Mouse (Mus musculus) left cerebral cortex, postnatal 10 days (tissue): Measurements from ENCODE around the gene Slc24a4. TPM values are rescaled to one million over a fixed set of nuclear protein-coding genes. Genes with fewer than 3 reads are reported as not detected.
A peak's percentile ranks its signal among the peaks of the same experiment; 100 is the strongest.
"Not testable (repeated sequence)": the region's sequence is repeated elsewhere in the genome, so short reads cannot be mapped to it uniquely, and the experiment has no call there.

Experiments
- DNase-seq, 2 experiments: peaks; one replicate each; pipeline ENCODE4 v3.0.0; 2021 to 2022; ENCODE audit warnings: low spot score in 2 of 2, mixed read lengths in 1 of 2; ENCODE audit errors: extremely low spot score in 1 of 2
- intact Hi-C: fragments of 180-260 bp; cut with DNase I; formaldehyde crosslinking; loops from one replicate; pipeline ENCODE4 v1.15.1; 2025
- total RNA-seq, 2 experiments: library from RNA; stranded (reverse); gene quantifications; 2 replicates each; pipeline ENCODE4 v1.2.3; 2021

Gene Slc24a4
- total RNA-seq, 2 experiments from 2014 or later, result 14.1 to 15.2 TPM

DNA sequence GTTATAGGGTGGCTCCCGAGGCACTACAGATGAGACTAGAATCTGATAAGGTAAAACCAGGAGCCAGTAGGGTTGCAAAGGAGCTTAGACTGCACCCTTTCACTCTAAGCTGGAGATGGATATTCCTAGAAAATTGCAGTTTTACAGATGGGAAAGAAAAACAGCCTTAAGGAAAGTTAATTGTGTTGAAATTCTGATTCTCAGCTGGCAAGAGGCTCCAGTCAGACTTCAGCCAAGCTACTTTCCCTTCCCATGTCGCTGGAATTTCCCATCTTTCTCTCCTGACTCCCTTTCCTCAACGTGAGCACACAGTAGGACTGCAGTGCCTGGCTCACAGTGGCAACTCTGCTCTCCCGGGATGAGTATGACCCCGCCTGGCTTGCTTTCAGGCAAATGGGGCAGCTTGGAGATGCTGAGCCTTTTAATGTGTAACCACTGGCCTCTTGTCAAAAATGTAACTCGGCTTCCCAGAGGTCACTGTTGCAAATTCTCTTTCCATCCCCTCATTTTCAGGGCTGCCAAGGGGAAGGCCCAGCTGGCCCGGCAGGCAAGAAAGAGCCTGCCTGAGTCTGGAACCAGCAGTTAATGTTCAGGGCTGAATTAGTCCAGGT is 147.4 kb downstream of the Slc24a4 start:
- no peak for DNase-seq
- intact Hi-C loops, result no loop called here

DNA sequence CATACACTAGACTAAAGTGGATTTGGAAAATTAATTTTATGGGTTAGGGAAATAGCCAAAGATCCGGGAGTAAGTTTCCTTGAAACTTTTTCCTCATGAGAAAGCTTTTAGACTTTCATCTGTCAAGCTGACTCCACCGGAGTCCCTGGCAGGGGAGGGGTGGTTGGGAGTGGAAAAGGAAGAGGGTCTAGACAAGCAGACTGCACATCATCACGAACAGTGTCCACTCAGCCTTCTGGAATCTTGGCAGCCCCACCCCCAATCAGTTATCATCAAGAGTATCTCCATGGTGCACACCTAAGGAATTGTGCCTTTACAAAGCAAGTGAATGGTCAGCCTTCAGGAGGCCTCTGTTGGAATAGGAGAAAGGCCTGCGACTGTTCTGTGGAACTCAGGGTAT is 151.8 kb downstream of the Slc24a4 start:
- intact Hi-C loops, DNase-seq: not testable (repeated sequence)

DNA sequence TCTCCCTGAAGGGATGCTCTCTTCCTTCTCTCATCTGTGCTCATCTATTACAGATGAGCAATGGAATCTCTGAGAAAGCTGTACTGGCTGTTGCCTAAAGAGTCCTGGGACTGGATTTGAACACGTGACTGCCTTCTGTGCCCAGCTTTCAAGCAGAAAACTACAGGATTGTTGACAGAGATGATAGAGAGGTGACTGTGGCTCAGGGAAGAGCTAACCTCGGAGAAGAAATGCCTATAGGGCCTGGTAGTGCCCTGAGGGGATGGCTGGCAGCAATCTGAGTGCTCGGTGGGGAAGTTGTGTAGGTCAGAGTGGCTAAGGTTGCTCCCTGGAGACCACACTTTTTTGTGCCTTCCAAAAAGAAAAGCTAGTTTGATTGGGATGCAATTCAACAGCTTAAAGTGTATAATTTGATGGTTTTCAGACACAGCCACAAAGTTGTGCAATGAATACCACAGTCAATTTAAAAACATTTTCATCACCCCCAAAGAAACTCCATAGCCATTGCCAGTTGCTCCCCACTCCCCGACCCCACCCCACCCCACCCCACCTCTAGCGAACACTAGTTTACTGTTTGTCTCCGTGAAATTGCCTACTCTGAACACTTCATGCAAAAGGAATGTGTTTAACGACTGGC is 152.5 kb downstream of the Slc24a4 start:
- DNase-seq, result no peak
- intact Hi-C loops, result no loop called here

DNA sequence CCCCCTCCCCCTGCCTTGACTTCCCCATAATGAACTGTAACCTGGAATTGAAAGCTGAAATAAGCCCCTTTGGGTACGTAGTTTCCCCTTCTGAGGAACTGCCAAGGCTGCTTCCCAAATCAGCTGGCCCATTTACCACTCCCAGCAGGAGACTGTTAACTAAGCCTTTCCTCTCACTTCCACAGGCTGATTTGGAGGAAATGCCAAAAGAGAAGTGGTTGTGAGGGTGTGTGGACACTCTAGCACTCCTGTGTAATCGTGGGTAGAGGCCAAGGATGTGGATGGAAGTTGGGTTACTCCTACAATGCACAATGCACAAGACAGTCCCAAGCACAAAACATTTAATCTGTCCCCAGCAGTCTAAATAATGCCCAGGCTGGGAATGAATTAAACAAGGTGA is 153.6 kb downstream of the Slc24a4 start:
- DNase-seq, result no peak
- intact Hi-C loops, result no loop called here

DNA sequence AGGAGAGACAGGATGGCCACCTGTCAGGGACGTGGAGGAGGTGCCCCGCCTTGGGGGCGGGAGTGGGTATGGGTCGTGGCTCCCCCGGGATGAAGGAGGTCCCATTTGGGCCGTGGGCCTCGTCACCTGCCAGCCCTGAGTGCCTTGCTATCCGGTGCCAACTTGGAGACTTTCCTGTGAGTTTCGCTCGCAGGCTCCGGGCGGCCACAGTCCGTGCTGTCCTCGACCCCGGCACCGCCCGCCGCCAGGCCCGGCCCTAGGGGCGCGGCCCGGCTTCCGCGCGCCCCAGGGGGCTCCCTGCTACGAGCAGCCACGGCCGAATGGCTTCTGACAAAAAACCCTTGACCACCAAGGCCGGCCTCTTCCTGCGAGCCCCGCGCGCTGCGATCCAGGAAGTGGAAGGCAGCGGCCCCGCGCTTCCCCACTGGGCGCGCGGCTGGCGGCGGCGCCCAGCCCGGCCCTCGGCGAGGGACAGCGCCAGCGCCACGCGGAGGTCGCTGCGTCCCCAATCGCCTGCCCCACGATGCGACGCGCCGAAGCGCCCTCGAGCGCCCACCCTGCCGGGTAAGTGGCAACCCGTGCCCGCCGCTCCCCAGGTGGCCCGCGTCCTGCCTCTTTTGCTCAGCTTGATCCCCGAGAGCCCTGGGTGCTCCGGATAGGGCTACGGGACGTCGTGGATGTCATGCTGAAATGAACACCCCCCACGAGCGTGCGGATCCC is 154.4 kb downstream of the Slc24a4 start, which contains the start of gene Rin3:
TSS of gene Rin3 (plus strand) at position 286 of the 720 bp plus-strand sequence.
- DNase-seq, result peak in 1 of 2 experiments; percentile 87
- intact Hi-C loops, result no loop called here

DNA sequence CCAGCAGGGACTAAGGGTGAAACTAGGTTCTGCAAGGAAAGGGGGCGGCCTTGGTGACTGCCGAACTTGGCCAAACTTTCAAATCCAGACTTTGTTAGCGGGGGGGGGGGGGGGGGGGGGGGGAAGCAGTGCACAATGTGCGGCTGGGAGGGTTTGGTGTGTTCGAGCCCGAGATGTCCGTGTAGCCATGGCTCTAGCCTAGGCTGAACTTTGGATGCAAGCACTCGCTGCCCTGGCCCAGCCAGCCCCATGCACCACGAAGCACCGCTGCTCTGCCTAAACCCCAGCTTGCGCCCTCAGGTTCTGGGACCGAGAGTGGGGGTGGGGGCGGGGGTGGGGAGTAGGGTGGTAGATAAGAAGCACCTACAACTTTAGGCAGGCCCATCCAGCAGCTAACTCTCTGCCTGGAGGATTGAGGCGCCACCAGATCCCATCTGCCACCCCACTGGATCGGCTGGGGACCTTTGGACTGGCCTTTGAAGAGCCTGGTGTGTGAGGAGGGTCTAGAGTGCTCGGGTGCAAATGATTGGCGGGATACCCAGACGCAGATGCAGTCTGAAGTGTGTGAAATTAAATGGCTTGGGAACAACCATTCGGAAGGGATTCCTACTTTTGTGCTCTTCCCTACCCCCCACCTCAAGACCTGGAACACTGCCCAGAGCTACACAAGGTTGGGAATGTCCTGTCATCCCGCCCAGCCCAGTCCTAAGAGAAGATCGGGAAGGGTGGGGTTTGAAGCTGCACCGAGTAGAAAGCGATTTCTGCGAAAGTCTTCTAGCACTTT is 155.1 kb downstream of the Slc24a4 start:
- DNase-seq, result peak in 1 of 2 experiments; percentile 84
- intact Hi-C loops, result no loop called here

DNA sequence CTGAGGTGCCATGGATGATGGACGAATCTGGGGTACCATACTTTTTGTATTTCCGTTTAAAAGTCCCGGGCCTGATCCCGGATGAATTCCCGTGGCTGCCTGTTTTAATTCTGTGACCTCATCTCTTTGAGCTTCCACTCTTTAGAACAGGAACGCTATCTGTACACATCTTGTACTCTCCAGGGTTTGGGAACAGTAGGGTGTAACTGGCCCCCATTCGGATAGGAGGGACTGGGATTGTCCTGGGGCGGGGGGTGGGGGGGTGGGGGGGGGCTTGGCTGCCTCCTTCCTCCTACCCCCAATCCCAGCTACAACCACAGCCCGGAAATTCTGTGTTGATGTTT is 155.7 kb downstream of the Slc24a4 start:
- intact Hi-C loops, result no loop called here
- DNase-seq, result no peak

DNA sequence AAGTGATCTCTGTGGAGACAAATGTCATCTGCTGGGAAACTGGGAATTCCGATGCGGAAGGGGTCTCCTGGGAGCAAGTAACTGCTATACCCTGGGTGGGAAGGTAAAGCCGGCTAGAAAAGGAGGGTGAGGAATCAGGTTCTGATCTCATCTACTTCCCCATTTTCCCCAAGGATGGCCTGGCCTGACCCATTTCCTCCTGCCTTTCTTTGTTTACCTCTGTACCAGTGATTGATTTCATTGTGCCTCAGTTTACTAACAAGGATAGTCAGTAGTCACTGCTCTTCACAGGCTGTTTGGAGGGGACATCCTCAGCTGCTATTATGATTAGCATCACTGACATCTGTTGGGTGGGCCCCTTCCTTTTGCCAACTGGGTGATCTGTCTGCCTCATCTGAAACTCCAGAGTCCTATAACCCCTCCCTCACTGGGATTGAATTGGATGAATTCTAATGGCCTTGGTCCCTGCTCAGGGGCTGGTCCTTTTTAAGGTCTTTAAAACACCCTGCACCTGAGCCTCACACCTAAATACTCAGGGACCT is 156.2 kb downstream of the Slc24a4 start:
- intact Hi-C loops, result no loop called here
- no peak for DNase-seq

DNA sequence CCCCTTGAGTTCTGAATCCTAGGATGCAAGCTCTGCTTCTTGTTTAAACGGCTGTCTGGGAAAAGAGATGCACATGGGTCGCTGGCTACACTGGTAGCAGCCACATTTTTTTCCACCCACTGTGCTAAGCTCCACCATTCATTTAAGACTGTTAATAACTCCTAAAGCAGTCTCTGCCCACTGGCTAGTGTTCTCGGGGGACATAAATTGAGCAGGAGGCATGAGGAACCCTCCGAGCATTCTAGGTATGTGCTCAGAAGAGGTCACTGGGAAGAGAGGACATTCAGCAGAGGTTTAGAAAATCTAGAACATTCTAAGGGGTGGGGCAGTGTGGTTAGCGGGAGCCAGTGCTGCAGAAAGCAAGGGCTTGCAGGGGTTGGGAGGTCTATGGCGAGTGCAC is 156.8 kb downstream of the Slc24a4 start:
- intact Hi-C loops, result no loop called here
- DNase-seq, result no peak

DNA sequence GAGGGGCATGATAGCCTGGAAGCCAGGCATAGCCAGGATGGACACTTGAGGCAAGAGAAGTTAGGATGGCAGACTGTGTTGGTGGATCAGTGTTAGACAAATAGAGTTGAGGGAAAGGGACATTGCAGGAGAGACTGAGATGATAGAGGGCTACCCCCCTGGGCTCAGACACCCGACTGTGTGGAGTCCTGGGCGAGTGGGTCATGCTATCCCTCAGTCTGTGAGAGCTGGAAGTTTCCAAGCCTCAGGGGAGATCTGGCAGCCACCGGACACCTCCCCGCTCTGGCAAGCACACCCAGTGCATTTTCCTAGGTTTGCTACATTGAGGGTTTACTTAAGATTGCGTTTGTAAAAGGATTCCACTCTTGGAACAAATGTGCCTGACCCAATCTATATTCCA is 157.2 kb downstream of the Slc24a4 start:
- DNase-seq, result no peak
- intact Hi-C loops, result no loop called here

DNA sequence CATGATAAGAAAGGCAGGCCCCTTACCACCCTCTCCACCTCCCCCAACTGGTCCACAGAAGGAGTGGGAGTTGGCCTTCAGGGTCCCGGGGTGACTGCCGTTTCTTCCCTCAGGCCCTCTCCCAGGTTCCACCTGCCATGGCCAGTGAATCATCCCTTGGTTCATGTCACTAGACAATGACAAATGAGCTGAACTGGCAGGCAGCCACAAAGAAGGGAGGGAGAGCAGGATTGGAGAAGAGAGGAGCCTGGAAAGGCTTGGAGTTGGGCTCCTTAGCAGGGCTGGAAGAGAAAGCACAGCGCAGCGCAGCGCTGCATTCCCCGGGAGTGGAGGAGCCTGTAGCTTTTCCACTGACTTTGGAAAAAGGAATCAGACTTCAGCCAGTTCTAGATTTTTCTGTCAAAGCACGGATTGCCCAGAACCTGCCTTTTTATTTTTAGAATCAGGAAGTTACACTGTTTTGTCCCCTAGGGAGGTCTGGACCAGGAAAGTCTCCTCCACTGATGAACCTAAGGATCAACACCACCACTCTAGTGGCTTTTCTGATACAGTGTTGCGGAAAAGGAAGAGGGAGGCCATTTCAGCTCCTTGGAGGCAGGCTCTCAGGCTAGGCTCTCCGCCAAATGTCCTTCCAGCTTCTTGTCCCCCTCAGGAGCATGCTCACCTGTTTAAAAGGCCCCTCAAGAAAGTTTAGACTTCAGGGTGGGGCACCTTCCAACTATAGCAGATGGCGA is 158.3 kb downstream of the Slc24a4 start:
- DNase-seq, result peak in 1 of 2 experiments; percentile 63
- intact Hi-C loops, result no loop called here

DNA sequence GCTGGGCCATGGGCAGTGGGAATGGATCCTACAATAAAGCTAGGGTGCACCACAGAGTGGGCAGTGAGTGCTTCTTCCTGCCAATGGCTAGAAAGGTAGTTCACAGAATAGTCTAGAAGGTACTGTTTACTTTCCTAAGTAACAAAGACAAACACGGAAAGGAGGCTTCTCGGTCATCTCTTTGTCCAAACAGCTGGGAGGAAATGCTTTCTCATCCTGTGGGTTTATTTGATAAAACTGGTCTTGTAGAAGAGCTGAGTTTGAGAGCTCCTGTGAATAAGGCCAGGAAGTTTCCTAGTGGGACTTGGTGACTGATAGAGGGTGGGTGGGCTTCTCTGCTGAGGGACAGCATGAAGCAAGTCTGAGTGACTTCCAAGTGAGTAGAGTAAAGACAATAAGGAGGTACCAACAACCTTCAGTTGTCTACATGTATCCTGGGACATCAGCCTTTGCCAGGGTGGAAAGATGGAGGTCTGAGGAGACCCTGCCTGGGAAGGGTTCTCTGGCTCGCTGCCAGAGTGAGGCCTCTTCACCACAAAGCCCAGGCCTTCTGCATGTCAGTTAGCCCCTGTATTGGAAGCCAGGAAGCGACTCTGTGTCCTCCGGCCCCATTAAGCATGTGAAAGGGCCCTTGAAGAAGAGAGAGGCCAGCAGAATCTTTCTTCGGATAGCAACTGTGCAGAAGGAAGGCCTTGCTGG is 159.5 kb downstream of the Slc24a4 start:
- intact Hi-C loops, result no loop called here
- no peak for DNase-seq

DNA sequence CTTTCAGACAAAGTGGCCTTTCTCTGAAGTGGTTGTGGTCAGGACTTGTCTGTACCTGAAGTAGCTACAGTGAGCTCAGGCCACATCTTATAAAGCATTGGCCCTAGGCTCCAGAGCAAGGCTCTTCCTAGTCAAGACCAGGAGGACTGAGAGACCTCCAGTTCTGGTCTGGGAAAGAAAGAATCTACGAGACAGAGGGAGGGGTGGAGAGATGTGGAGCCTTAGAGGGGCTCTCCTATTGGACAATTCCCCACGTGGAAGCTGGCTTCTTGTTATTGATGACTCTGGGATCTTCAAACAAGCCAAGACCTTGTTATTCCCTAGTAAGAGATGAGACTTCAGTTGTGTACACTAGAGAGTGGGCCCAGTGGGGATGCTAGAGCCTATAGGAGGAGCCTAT is 160.3 kb downstream of the Slc24a4 start:
- no peak for DNase-seq
- intact Hi-C loops, result no loop called here

DNA sequence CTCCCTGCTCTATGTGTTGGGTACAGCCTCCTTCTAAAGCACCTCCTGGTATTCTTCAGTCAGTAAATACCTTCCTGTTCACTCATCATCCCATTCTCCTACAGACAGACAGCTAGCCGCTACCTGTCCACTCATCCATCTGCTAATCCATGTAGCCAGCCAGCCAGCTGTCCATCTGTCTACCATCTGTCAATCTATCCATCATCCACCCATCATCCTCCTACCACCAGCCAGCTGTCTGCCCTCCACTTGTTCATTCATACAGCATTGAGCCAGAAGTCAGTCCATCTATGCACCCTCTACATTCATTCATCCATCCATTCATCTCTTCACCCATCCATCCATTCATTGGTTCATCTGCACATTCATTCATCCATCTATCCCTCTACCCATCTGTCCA is 161.0 kb downstream of the Slc24a4 start:
- no peak for DNase-seq
- intact Hi-C loops, result no loop called here

DNA sequence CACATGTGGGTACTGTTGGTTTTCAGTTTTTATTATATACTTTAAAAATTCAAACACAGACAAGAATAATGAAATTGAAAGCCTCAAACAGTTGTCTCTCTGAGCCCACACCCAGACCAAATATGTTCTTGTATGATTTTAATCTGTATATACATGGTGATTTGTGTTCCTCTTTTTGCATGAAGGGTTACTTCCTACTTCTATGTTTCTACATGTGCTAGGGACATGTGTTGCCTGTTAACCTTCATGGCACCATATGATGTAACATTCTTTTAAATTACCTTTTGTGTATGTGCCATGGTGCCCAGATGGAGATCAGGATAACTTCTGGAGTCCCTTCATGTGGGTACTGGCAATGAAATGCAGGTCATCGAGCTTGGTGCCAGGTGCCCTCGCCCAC is 162.1 kb downstream of the Slc24a4 start:
- intact Hi-C loops, result no loop called here
- no peak for DNase-seq

DNA sequence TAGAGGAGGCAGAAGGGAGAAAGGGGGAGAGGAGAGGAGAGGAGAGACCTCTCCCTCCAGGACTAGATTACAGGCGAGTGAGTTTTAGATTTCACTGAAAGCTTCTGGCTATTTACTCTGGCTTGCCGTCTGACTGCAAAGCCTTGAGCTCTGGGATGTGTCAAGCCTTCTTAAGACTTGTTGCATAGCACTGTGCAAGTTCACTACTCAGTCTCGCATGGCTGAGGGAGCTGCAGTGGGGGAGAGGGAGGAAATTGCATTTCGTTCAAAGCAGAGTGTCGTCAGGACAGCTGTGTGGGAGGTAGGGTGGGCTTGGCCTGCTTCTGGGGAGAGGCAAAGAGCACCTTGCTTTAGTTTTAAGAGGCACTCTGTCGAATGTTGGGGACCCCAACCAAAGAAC is 163.2 kb downstream of the Slc24a4 start:
- DNase-seq, result no peak
- intact Hi-C loops, result no loop called here

DNA sequence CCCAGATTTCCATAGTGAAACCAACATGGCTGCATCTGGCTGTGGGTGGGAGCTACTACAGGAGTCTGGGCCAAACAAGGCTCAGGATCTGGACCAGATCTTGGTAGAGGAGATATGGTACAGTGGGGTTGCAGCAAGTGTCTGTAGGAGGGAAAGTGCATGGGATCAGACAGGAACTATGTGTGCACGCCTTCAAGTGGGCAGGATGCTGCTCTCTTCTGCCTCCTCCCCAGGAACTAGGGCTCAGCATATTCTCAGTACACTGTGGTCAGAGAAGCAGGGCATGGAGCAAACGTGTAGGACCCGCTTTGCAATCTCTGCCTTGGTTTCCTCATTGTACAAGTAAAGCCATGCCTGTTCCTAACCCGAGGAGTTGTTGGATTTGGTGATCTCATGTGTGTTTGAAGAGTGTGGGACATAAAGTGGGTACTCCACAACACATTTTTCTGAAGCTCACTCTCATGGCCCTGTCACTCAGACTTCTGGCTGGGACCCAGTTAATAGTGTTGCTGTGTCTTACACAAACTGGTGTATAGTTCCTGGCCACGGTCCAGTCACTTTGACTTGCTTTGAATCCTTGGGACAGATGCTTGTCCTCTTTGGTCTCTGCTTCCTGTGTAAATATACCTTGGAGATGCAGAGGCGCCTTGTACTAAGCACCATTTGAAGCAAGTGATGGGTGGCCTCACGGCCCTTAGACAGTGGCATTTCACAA is 164.1 kb downstream of the Slc24a4 start:
- intact Hi-C loops, result no loop called here
- no peak for DNase-seq

DNA sequence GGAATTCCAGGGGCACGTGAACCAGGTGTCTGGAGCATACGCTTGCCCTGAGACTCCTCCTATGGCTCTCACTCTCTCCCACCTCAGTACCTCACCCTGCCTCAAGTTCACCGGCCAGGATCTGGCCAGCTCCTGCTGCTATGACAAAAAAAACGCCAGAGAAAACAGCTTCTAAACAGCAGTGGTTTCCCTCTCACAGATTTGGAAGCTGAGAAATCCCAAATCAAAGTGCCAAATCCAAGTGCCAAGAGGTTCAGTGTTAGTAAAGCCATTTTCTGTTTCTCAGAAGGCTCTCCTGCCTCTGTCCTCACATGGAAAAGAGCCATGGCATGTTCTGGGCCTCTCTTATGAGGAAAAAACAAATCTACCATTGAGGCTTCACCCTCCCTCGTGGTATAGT is 166.1 kb downstream of the Slc24a4 start:
- intact Hi-C loops, result no loop called here
- no peak for DNase-seq
